Mouse (Mus musculus) liver, adult 2 months (tissue): ENCODE results near the gene 4931406P16Rik.

Source experiments
- CTCF ChIP-seq: fragments of 200-500 bp; IDR thresholded peaks from 2 replicates; pipeline ENCODE4 v1.5.1; 2011; ENCODE audit warnings: low read depth, low read length, control low read depth
- POLR2A ChIP-seq: fragments of 200-500 bp; IDR thresholded peaks from 2 replicates; pipeline ENCODE4 v1.6.1; 2011; ENCODE audit warnings: low read length, control low read depth; ENCODE audit not compliant: insufficient read depth; ENCODE audit errors: extremely low read depth

- TF ChIP-seq CTCF (no peak), POLR2A (no peak)
These were observed 112.5 kb downstream of the 4931406P16Rik start for GRCm38 (mm10) chr7:34200829-34201228.
